Mouse (Mus musculus) B cell, adult (primary cell): ENCODE data around the gene Olfr862. TPM values are rescaled to one million over a fixed set of nuclear protein-coding genes. Genes with fewer than 3 reads are reported as not detected.

ENCODE experiments used
- total RNA-seq: library from RNA; stranded (reverse); gene quantifications from 4 replicates; pipeline ENCODE4 v1.2.4, GENCODE M21; 2023; ENCODE audit not compliant: inconsistent age

The Olfr862 gene
- total RNA-seq: not detected in 4 replicates

DNA sequence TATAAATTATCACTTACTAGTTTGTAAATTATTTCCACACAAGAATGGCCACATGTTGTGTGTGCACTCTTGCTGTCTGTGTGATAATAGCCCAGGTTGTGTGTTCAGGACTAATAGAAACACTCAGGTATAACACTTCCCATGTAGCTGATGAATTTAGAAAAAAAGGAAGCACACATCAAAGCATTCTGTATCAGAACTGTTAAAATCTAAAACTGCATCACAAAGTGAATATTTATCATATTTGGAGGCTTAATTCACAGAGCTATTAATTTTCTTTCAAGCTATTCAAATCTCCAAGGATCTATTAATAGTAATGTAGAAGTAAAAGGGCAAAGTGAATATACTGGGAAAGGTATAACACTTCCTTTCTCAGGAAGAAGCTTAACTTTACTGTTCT is at the start of gene Olfr862:
TSS of gene Olfr862 (minus strand) at position 101 of the 400 bp plus-strand sequence.

DNA sequence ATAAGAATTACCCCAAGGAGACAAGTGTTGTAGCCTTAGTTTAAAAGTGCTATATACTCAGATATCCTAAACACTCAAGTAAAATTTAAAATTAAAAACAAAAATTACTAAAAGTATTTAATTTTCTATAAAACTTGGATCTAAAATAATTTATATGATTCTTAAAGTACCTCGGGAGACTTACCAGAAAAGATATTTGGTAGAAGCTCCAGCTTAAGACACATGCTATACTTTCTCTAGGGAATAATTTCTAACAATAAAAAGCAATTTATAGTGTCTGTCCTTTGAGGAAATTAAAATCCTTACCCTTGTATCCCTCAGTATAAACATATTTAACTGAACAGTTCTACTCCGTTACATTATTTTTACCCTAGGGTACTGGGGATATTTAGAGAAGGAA is 28.8 kb upstream of the Olfr862 start, which contains the start of gene Olfr77:
TSS of gene Olfr77 (plus strand) at position 301 of the 400 bp plus-strand sequence.

DNA sequence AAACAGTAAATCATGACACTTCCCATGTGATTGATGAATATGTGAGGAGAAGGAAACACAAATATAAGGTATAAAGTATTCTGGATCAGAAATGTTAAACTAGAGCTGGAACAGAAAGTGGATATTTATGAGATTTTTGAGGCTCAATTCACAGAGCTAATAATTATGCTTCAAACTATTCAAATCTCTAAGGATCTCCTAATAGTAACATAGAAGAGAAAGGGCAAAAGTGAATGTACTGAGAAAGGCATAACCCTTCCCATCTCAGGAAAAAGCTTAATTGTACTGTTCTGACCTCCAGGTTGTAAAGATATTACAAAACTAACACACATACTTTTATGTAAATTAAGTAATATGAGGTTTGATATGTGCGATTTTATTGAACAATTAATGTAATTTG is 38.2 kb downstream of the Olfr862 start, which contains the start of gene Olfr860:
TSS of gene Olfr860 (minus strand) at position 101 of the 400 bp plus-strand sequence.

Other genes starting within 250 kb of the Olfr862 start
- not detected in 4 replicates for gene Olfr857, start 178.6 kb downstream of the Olfr862 start, total RNA-seq
- gene Olfr58, start 107.7 kb downstream of the Olfr862 start, total RNA-seq: not detected in 4 replicates
- gene Olfr859, start 83.1 kb downstream of the Olfr862 start, total RNA-seq: not detected in 4 replicates
- gene Olfr860, start 38.3 kb downstream of the Olfr862 start, total RNA-seq: not detected in 4 replicates
- 0.10 TPM in 1 of 4 replicates, not detected in the others for gene Olfr77, start 28.9 kb upstream of the Olfr862 start, total RNA-seq
- not detected in 4 replicates for gene Olfr866, start 140.0 kb upstream of the Olfr862 start, total RNA-seq
- not detected in 4 replicates for gene Olfr867, start 169.6 kb upstream of the Olfr862 start, total RNA-seq
- gene Olfr868, start 210.6 kb upstream of the Olfr862 start, total RNA-seq: not detected in 4 replicates
- gene Olfr869, start 241.0 kb upstream of the Olfr862 start, total RNA-seq: not detected in 4 replicates